Mouse (Mus musculus) C2C12 (cell line): ENCODE measurements at regions not wholly inside any gene's neighbourhood (a gene's known extent, or its start where the extent isn't known, plus 50 kb on each side); places are given as distances from the start of the nearest gene placed in this dataset.
"Not testable (repeated sequence)": the region's sequence is repeated elsewhere in the genome, so short reads cannot be mapped to it uniquely, and the experiment has no call there.

ENCODE experiments used
- H3K27me3 ChIP-seq: one replicate; pipeline ENCODE4 v1.6.1; 2011; ENCODE audit not compliant: control insufficient read depth, insufficient read depth, insufficient read length
- H3K36me3 ChIP-seq: one replicate; pipeline ENCODE4 v1.6.1; 2011; ENCODE audit not compliant: control insufficient read depth, insufficient read depth
- H3K4me3 ChIP-seq: one replicate; pipeline ENCODE4 v1.5.1; 2011; ENCODE audit warnings: mild to moderate bottlenecking, control low read depth; ENCODE audit not compliant: poor library complexity, insufficient read depth, severe bottlenecking
- H3K79me2 ChIP-seq: one replicate; pipeline ENCODE4 v1.6.1; 2011; ENCODE audit not compliant: control insufficient read depth, insufficient read depth
- H3K79me3 ChIP-seq: one replicate; pipeline ENCODE4 v1.6.1; 2011; ENCODE audit warnings: low read depth, control low read depth
- H3ac ChIP-seq: one replicate; pipeline ENCODE3; 2011; ENCODE audit warnings: low read depth; ENCODE audit not compliant: control insufficient read depth, insufficient read length
- CEBPB ChIP-seq: IDR thresholded peaks from one replicate; pipeline ENCODE4 v1.6.1; 2011; ENCODE audit warnings: low read depth, mild to moderate bottlenecking, control low read depth, moderate library complexity
- CTCF ChIP-seq: IDR thresholded peaks from one replicate; pipeline ENCODE4 v1.5.1; 2011; ENCODE audit not compliant: control insufficient read depth, insufficient read depth, insufficient read length
- FOSL1 ChIP-seq: IDR thresholded peaks from one replicate; pipeline ENCODE4 v1.8.0; 2011; ENCODE audit warnings: mild to moderate bottlenecking, low read length; ENCODE audit not compliant: poor library complexity, insufficient read depth, severe bottlenecking
- MAX ChIP-seq: IDR thresholded peaks from one replicate; pipeline ENCODE4 v1.6.1; 2011; ENCODE audit warnings: mild to moderate bottlenecking, control low read depth
- MYOD1 ChIP-seq: IDR thresholded peaks from one replicate; pipeline ENCODE4 v1.6.1; 2011; ENCODE audit warnings: low read depth; ENCODE audit not compliant: control insufficient read depth, insufficient read length
- MYOG ChIP-seq: IDR thresholded peaks from one replicate; pipeline ENCODE4 v1.6.1; 2011; ENCODE audit not compliant: control insufficient read depth, insufficient read length; ENCODE audit errors: extremely low read depth
- USF1 ChIP-seq: IDR thresholded peaks from one replicate; pipeline ENCODE4 v1.6.1; 2011; ENCODE audit warnings: low read depth, mild to moderate bottlenecking, control low read depth, moderate library complexity

- H3K27me3 ChIP-seq = no peaks in the 10 kb centered on the region
- no peak overlapping the region for H3K4me3 ChIP-seq
- H3K79me3 ChIP-seq = no peaks in the 10 kb centered on the region
- H3K79me2 ChIP-seq = no peaks in the 10 kb centered on the region
- no peak overlapping the region for H3ac ChIP-seq
- no peaks in the 10 kb centered on the region for H3K36me3 ChIP-seq
- TF ChIP-seq MYOD1 (no peak), MAX (no peak), USF1 (no peak), MYOG (no peak), CTCF (no peak), CEBPB (no peak), FOSL1 (no peak)
Observed at GRCm38 (mm10) chr13:4935940-4936339, 327.0 kb upstream of the Akr1e1 start.

GRCm38 (mm10) chr13:4939849-4940248 lies 330.9 kb upstream of the Akr1e1 start:
- no peaks in the 10 kb centered on the region for H3K36me3 ChIP-seq
- no peaks in the 10 kb centered on the region for H3K79me2 ChIP-seq
- H3ac ChIP-seq = no peak overlapping the region
- no peaks in the 10 kb centered on the region for H3K27me3 ChIP-seq
- TF ChIP-seq FOSL1 (no peak), USF1 (no peak), MYOD1 (no peak), CTCF (no peak), CEBPB (no peak), MYOG (no peak), MAX (no peak)
- no peaks in the 10 kb centered on the region for H3K79me3 ChIP-seq
- no peak overlapping the region for H3K4me3 ChIP-seq

- not testable (repeated sequence) for H3K79me3 ChIP-seq, H3K36me3 ChIP-seq, H3ac ChIP-seq, H3K79me2 ChIP-seq, H3K27me3 ChIP-seq, H3K4me3 ChIP-seq
Observed at GRCm38 (mm10) chr13:4942490-4942889, 333.5 kb upstream of the Akr1e1 start.

DNA sequence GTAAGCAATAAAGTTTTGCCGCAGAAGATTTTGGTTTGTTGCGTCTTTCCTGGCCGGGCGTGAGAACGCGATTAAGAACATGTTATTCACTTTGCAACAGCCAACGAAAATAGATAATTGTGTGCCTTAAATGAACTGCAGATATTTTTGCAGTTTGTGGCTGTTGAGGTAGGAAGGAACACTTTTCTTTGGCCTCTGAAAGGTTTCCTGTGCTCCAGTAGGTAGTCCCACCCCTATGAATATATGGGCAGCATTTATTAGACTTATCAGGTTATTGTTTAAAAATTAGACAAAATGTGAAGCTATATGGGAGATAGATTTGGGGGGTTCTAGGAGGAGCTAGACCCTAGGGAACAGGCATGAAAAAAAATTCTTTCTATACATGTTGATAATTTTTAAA lies 334.1 kb upstream of the Akr1e1 start:
- TF ChIP-seq USF1 (no peak), MAX (no peak), MYOG (no peak), CEBPB (no peak)
- no peak overlapping the region for H3K4me3 ChIP-seq
- no peak overlapping the region for H3ac ChIP-seq
- H3K27me3 ChIP-seq = no peaks in the 10 kb centered on the region
- H3K36me3 ChIP-seq = no peaks in the 10 kb centered on the region
- no peaks in the 10 kb centered on the region for H3K79me2 ChIP-seq
- no peaks in the 10 kb centered on the region for H3K79me3 ChIP-seq

GRCm38 (mm10) chr13:4955384-4955783 lies 346.4 kb upstream of the Akr1e1 start:
- no peaks in the 10 kb centered on the region for H3K79me3 ChIP-seq
- H3K4me3 ChIP-seq = no peak overlapping the region
- TF ChIP-seq CEBPB (no peak), FOSL1 (no peak), MAX (no peak), CTCF (no peak), USF1 (no peak), MYOG (no peak), MYOD1 (no peak)
- H3ac ChIP-seq = no peak overlapping the region
- H3K79me2 ChIP-seq = no peaks in the 10 kb centered on the region
- no peaks in the 10 kb centered on the region for H3K36me3 ChIP-seq
- H3K27me3 ChIP-seq = no peaks in the 10 kb centered on the region

DNA sequence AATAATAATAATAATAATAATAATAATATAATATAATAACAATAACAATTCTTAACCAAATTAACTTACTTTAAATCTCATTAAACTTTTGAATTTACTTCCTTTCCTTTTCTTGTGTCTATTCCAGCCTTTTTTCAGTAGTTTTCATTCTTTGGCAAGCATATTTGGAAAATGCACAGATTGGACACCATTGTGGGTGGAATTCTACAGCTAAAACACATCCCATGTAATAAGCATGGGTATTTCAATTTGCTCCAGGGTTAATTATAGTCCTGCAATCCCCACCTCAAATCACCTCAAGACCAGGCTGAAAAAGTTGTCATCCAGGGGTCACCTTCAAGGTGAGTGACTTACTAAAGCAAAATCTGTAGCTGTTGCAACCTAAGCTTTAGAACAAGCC lies 355.9 kb upstream of the Akr1e1 start:
- TF ChIP-seq USF1 (no peak), MYOG (no peak), CEBPB (no peak), MAX (no peak), MYOD1 (no peak), CTCF (no peak)
- H3K79me2 ChIP-seq = no peaks in the 10 kb centered on the region
- H3K79me3 ChIP-seq = no peaks in the 10 kb centered on the region
- no peak overlapping the region for H3K4me3 ChIP-seq
- no peaks in the 10 kb centered on the region for H3K36me3 ChIP-seq
- no peaks in the 10 kb centered on the region for H3K27me3 ChIP-seq
- H3ac ChIP-seq = no peak overlapping the region
